Mouse (Mus musculus) erythroblast, embryonic 14.5 days (primary cell): ENCODE measurements around the gene Chchd5. TPM values are rescaled to one million over a fixed set of nuclear protein-coding genes. Genes with fewer than 3 reads are reported as not detected.

Experiments
- H3K27me3 ChIP-seq: 2 replicates; pipeline ENCODE4 v1.6.1; 2012; ENCODE audit warnings: inconsistent platforms; ENCODE audit not compliant: control insufficient read depth
- H3K36me3 ChIP-seq: 2 replicates; pipeline ENCODE4 v1.6.1; 2012; ENCODE audit warnings: mild to moderate bottlenecking, inconsistent platforms; ENCODE audit not compliant: control insufficient read depth
- H3K4me1 ChIP-seq: 2 replicates; pipeline ENCODE4 v1.6.1; 2012; ENCODE audit warnings: inconsistent platforms; ENCODE audit not compliant: control insufficient read depth
- H3K4me3 ChIP-seq: replicated peaks from 2 replicates; pipeline ENCODE3; 2012; ENCODE audit warnings: moderate library complexity, mild to moderate bottlenecking, inconsistent platforms
- H3K9me3 ChIP-seq: 2 replicates; pipeline ENCODE4 v1.6.1; 2012; ENCODE audit warnings: low read length, inconsistent platforms, mixed read lengths; ENCODE audit not compliant: control insufficient read depth
- GATA1 ChIP-seq: IDR thresholded peaks from 2 replicates; pipeline ENCODE4 v1.6.1; 2012; ENCODE audit warnings: low read length, inconsistent platforms, mixed read lengths
- TAL1 ChIP-seq: IDR thresholded peaks from 3 replicates; pipeline ENCODE4 v1.6.1; 2012; ENCODE audit warnings: low read length, inconsistent platforms, mixed read lengths
- polyA plus RNA-seq: library from polyadenylated mRNA; stranded (reverse); fragments of >175 nt; gene quantifications from 2 replicates; pipeline ENCODE4 v1.2.3, GENCODE M21; 2012

The Chchd5 gene
- polyA plus RNA-seq, 1 experiment, result 0.43 TPM

DNA sequence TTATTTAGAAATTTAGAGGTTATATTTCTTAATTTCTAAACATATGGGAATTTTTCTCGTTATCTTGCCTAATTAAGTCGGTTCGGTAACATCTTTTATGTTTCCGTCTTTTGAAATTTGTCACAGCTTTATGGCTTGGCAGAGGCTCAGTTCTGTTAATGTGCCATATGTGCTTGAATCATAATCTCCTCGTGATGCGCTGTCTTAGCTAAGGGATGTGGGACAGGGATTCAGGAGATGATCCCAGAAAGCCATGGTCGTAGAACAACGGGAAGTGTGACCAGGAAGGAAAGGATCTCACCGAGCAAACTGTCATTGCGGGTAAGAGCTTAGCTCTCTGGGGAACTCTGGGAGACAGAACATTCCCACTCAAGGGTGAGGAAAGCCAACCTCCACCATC lies 10.4 kb downstream of the Chchd5 start:
- no peaks in the 10 kb centered on the region for H3K9me3 ChIP-seq
- H3K4me1 ChIP-seq, result no peaks in the 10 kb centered on the region
- H3K36me3 ChIP-seq, result peaks cover 5% of the 10 kb centered on the region
- H3K27me3 ChIP-seq, result peaks cover 11% of the 10 kb centered on the region
- no peak overlapping the region for H3K4me3 ChIP-seq
- TF ChIP-seq GATA1, result no peak
- TF ChIP-seq TAL1, result no peak

DNA sequence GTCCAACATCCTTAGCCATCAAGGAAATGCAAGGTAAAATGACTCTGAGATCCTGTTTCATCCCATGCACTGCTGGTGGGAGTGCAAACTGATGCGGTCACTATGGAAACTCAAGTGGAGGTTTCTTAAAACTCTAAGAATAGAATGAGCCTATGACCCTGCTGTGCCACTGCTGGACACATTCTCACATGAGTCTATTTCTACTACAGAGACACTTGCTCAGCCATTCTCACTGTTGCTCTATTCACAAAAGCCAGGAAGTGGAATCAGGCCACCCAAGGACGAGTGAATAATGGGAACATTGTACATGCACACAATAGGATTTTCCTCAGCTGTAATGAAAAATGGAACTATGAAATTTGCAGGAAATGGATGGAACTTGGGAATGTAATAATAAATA lies 19.3 kb downstream of the Chchd5 start:
- Histone ChIP-seq H3K36me3 (no peaks in the 10 kb centered on the region), H3K27me3 (peaks cover 6% of the 10 kb centered on the region), H3K4me1 (no peaks in the 10 kb centered on the region), H3K9me3 (no peaks in the 10 kb centered on the region), H3K4me3 (no peak overlapping the region)
- TF ChIP-seq TAL1 (no peak), GATA1 (no peak)

DNA sequence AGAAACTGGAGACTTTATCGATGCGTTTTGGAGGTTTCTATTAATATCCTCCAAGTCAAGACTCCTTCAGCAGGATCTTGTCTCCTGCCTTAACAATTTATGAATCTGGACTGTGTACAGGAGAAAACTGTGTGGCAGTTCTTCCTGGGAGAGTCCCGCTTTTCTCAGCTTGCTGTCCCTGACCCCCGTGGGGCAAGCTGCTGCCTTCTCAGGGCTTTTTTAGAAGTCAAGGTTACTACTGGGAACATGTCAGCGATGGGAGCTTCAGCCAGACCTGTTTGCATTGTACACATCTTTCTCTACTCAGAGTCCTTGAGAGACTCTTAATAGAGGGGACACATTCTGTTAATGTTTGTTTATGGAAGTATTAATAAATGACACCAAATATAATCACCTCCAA lies 20.9 kb downstream of the Chchd5 start:
- Histone ChIP-seq H3K27me3 (no peaks in the 10 kb centered on the region), H3K4me3 (no peak overlapping the region), H3K4me1 (no peaks in the 10 kb centered on the region), H3K9me3 (no peaks in the 10 kb centered on the region), H3K36me3 (no peaks in the 10 kb centered on the region)
- no peak for TF ChIP-seq GATA1
- no peak for TF ChIP-seq TAL1

DNA sequence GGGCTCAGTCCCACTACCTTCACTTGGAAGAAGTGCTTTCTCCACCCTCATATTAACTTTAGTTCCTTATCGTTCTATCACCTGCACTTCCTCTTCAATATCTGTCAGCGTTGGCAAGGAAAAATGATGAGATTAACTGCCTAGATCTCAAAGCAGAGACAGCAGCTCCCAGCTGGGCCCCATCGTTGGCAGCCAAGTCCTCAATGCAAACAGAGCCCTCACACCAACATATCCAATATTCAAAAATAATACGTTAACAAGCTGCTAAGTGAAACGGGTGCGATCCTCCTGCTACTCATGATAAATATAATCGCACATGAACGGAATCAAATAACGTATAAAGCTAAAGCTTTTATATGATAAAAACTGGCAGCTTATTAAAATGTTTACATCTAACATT lies 21.6 kb downstream of the Chchd5 start:
- TF ChIP-seq GATA1 (no peak), TAL1 (no peak)
- H3K36me3 ChIP-seq, result no peaks in the 10 kb centered on the region
- H3K4me3 ChIP-seq, result no peak overlapping the region
- no peaks in the 10 kb centered on the region for H3K4me1 ChIP-seq
- H3K9me3 ChIP-seq, result no peaks in the 10 kb centered on the region
- no peaks in the 10 kb centered on the region for H3K27me3 ChIP-seq

DNA sequence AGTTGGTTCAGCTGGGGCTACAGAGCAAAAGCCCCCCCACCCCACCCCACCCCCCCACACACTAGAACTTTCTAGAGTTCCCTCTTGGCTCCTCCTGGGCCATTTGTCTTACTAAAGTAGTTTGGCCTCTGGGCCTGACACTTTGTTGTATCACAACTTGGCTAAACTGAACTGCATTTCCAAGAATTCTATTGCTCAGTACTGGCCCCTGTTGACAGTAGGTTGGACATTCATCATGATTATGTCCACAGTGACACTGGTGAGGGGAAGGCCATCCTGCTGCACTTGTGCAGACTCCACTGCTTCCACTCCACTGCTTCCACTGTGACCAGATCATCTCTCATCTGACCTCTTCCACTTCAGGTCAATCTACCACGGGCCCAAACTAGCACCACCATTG lies 23.3 kb downstream of the Chchd5 start:
- H3K4me1 ChIP-seq, result no peaks in the 10 kb centered on the region; the same call in none of the 2 replicates
- no peak overlapping the region for H3K4me3 ChIP-seq
- H3K9me3 ChIP-seq, result no peaks in the 10 kb centered on the region
- H3K36me3 ChIP-seq, result no peaks in the 10 kb centered on the region
- H3K27me3 ChIP-seq, result peaks cover 3% of the 10 kb centered on the region; the same call in 1 of the 2 replicates
- TF ChIP-seq TAL1 (no peak), GATA1 (no peak)

DNA sequence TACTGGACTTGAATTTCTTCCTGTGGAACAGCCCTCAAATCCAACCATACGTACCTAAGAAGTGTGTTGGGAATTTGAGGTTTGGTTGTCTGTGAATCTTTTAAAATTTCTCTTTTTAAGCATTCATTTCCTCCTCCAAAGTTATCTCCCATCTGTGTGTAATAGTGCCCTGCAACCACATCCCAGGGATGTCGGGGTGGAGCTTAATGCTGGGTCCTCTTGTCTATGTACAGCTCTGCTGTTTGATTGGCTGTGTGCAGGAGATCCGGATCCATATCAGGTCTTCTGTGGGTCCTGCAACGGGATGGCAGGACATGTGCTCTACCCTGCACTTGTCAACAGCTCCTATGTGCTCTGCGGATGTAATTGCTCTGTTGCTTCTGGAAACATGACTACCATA lies 35.3 kb downstream of the Chchd5 start:
- Histone ChIP-seq H3K27me3 (peaks cover 2% of the 10 kb centered on the region; the same call in 1 of the 2 replicates), H3K9me3 (no peaks in the 10 kb centered on the region), H3K4me1 (no peaks in the 10 kb centered on the region), H3K4me3 (no peak overlapping the region), H3K36me3 (no peaks in the 10 kb centered on the region)
- TF ChIP-seq TAL1, result no peak
- TF ChIP-seq GATA1, result no peak

DNA sequence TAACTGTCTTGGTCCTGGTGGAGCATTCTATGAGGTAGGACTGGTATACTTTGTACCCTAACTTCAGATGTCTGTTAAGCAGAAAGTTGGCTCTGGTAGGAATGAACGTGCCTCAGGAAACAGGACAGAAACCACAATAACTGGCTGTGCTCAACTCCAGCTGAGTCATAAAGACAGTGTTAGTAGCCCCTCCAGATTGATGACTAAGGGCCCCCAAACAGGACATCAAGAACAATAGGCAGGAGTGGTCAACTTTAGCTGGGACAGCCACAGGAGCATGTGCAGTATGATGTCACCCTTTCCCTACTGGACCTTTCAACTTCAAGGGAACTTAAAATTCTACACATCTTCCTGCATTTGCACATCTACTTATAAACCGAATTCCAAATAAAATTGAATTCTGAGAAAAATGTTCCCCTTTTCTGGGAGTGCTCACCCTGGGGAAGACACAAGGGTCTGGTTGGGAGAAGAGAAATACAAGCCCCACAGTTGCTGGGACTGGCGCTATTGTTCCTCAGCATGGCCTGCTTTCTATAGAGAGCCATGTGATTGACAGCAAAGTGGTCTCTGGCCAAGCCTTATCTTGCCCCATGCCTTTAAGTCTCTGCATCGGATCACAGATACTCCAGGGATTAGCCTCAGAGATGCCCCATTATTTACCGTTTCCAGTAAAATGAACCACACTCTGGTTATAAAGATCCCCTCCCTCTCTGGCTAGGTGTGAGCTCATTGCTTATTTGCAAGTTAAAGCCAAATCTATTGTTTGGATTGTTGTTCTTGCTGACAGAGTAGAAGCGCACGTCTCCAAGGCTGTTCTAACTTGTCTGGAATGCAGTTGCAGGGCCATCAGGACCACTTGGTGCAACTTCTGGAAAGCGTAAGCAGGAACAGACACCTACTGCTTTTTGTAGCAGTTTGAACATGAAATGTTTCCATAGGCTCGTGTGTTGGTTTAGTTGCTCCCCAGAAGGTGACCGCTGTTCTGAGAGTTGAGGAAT lies 37.3 kb downstream of the Chchd5 start:
- Histone ChIP-seq H3K4me1 (no peaks in the 10 kb centered on the region), H3K9me3 (no peaks in the 10 kb centered on the region), H3K27me3 (peaks cover 2% of the 10 kb centered on the region; the same call in 1 of the 2 replicates), H3K4me3 (no peak overlapping the region), H3K36me3 (no peaks in the 10 kb centered on the region)
- TF ChIP-seq TAL1, result no peak
- no peak for TF ChIP-seq GATA1

DNA sequence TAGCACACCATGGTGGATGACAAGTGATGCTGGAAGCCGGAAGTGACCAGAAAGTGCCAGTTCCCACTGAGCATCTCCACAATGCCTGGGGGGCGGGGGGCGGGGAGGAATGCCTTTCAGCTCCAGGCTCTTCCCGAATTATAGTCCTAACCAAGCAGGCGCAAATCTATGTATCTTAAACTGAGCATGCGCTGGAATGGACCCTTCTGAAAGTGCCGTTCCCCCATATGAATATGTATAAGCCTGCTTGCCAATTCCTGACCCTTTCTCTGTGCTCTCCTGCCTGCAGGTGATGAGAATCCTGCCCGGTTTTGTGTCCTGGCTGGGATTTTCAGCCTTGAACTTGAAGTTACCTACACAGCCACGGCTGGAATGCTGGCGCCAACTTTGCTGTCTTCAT lies 43.9 kb downstream of the Chchd5 start:
- H3K4me1 ChIP-seq, result peaks cover 15% of the 10 kb centered on the region
- H3K36me3 ChIP-seq, result no peaks in the 10 kb centered on the region
- H3K9me3 ChIP-seq, result no peaks in the 10 kb centered on the region
- peaks cover 17% of the 10 kb centered on the region for H3K27me3 ChIP-seq
- no peak overlapping the region for H3K4me3 ChIP-seq
- TF ChIP-seq GATA1 (no peak), TAL1 (no peak)

DNA sequence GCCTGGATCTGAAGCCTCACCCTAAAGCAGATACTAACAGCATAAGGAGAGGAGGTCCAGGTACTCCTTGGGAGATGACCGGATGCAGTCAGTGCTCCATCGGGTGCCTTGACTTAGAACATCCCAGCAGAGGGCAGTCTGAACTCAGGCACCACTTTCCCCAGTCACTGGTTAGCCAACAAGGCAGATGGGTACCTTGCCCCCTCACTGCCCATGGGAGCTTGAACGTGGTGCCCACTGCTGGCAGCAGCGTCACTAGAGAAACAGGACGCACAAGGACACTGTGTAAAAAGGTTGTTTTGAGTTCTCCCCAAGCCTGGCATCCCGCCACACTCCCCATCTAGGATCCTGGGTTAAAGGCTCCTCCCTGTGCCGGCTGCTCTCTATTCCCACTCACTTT lies 45.0 kb downstream of the Chchd5 start:
- H3K9me3 ChIP-seq, result no peaks in the 10 kb centered on the region
- TF ChIP-seq GATA1, result no peak
- TF ChIP-seq TAL1, result no peak
- H3K36me3 ChIP-seq, result no peaks in the 10 kb centered on the region
- peaks cover 19% of the 10 kb centered on the region for H3K4me1 ChIP-seq
- H3K4me3 ChIP-seq, result no peak overlapping the region
- H3K27me3 ChIP-seq, result peaks cover 21% of the 10 kb centered on the region

DNA sequence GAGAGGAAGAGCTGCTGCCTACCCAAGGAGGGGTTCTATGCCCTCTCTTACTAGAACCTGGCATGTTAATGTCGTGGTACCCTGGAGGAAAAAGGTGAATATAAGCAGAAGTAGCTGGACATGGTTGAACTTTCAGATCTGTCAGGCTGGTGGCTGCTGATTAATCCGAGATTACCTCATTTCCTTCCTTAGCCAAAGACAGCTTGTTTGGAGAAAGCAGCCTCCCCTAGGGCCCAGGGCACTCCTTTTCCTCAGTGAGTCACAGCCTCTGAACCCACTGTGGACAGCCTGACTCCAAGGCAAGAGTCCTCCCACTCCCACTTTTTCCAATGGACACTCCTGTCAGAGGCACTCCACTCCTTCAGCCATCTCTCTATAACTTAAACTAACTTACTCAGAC lies 46.1 kb downstream of the Chchd5 start:
- H3K4me3 ChIP-seq, result no peak overlapping the region
- H3K4me1 ChIP-seq, result peaks cover 20% of the 10 kb centered on the region
- peaks cover 21% of the 10 kb centered on the region for H3K27me3 ChIP-seq
- TF ChIP-seq GATA1 (no peak), TAL1 (no peak)
- H3K9me3 ChIP-seq, result no peaks in the 10 kb centered on the region
- no peaks in the 10 kb centered on the region for H3K36me3 ChIP-seq
